Mouse (Mus musculus): ENCODE data around the gene Col15a1. TPM values are rescaled to one million over a fixed set of nuclear protein-coding genes. Genes with fewer than 3 reads are reported as not detected.
A peak's percentile ranks its signal among the peaks of the same experiment; 100 is the strongest.

Col15a1 gene
- polyA plus RNA-seq, 1 experiment = 37.1 TPM

DNA sequence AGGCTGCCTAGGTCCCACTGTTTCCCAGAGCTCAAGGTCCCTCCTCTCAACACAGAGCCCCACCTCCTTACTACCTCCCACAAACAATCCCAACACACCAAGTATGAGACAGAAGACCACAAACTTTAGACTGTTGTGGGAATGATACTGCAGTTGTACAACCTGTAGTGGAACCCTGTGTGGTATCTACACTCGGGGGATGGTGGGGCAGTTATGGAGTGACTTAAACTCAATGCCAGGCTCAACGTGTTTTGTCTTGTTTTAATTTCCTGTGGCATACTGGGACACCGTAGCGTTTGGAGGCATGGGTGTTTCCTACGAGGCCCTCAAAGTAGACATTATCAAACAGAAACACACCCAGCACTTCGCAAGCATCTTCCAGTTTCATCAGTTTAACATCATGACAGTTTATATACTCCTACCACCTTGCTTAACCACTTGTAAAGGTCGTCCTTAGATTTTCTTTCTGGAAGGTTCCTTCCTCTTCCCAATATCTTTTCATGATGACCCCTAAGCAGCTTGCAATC, 86.6 kb downstream of the Col15a1 start:
- H3K4me3 ChIP-seq (ENCODE audit: control insufficient read depth, insufficient read depth, low read length) = no peak overlapping the region

DNA sequence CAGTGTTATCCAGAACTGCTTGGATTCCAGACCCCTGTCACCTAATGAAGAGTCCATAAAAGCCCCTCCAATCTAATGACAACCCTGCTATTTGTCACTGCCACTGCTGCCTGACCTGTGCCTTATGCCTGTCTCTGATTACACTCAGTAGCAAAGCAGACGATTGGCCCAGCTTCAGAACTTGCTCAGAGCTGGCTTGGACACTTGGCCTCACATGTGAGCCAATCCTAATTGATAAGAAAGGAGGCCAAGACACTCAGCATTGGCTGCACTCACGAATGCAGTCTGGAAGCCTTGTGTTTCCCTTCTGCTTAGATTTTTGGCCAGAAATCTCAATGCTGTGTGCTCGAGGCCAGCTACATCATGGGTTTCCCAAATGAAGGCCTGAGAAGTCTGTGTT, 87.6 kb downstream of the Col15a1 start:
- Histone ChIP-seq H3K36me3 (ENCODE audit: control insufficient read depth, insufficient read depth, low read length) (no peaks in the 10 kb centered on the region), H3K4me3 (ENCODE audit: control insufficient read depth, insufficient read depth, low read length) (no peak overlapping the region), H3K4me1 (replicated peaks; ENCODE audit: control insufficient read depth, insufficient read depth, low read length) (peaks cover 38% of the 10 kb centered on the region), H3K27ac (ENCODE audit: control insufficient read depth, insufficient read depth, low read length) (no peak overlapping the region), H3K27me3 (ENCODE audit: control insufficient read depth, insufficient read depth, low read length) (no peaks in the 10 kb centered on the region)
- no peak for DNase-seq
- WGBS = 92% methylated on average over 3 of the region's 3 CpGs
- TF ChIP-seq CTCF (IDR thresholded peaks at IDR 0.05; ENCODE audit: borderline replicate concordance, control insufficient read depth, extremely low read depth, insufficient read depth, low read length, poor library complexity) = no peak
- TF ChIP-seq POLR2A (IDR thresholded peaks at IDR 0.05; ENCODE audit: control insufficient read depth, extremely low read depth, insufficient read depth, low read length, poor library complexity) = no peak

More for the DNA sequence above, 86.6 kb downstream of the Col15a1 start:
- no peaks in the 10 kb centered on the region for H3K27me3 ChIP-seq (ENCODE audit: control insufficient read depth, insufficient read depth, low read length)
- peaks cover 45% of the 10 kb centered on the region for H3K4me1 ChIP-seq (replicated peaks; ENCODE audit: control insufficient read depth, insufficient read depth, low read length)
- no peaks in the 10 kb centered on the region for H3K36me3 ChIP-seq (ENCODE audit: control insufficient read depth, insufficient read depth, low read length)
- DNase-seq = no peak
- 49% methylated on average over 7 of the region's 7 CpGs for WGBS
- no peak overlapping the region for H3K27ac ChIP-seq (ENCODE audit: control insufficient read depth, insufficient read depth, low read length)
- TF ChIP-seq CTCF (IDR thresholded peaks at IDR 0.05; ENCODE audit: borderline replicate concordance, control insufficient read depth, extremely low read depth, insufficient read depth, low read length, poor library complexity) (no peak), POLR2A (IDR thresholded peaks at IDR 0.05; ENCODE audit: control insufficient read depth, extremely low read depth, insufficient read depth, low read length, poor library complexity) (no peak)

DNA sequence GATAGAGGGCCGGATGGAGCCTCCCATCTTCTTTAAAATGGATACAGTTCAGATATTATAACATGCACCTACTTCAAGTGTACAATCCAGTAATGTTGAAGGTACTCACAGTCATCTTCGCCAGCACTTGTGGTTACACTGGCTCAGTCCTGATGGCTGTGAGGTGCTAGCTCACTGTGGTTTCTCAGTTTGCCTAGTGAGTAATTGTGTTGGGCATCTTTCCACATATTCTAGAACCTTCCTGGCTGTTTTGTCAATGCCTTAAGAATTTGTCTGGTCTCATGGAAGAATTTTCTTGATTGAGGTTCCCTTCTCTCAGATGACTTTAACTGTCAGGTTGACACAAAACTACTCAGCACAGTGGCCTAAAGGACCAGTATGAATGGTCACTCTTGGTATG, 92.7 kb downstream of the Col15a1 start:
- 91% methylated on average over 2 of the region's 2 CpGs for WGBS
- DNase-seq = no peak

DNA sequence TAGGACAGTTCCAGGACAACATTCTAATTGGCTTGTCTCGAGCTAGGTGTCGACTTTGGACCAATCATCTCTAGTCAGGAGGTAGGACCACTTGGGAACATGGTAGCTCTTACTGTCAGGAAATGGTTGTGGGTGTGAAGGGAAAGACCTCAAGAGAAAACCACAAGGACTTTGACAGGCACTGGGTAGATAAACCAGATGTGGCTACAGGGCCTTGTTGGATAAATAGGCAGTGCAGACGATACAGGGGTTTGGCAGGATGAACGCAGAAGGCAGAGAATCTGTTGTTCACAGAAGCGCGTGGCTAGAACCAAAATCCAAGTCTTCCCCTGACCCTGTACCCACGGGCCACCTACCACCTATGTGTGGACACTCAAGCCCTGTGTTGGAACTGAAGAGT, 94.6 kb downstream of the Col15a1 start:
- no peak for DNase-seq
- H3K4me3 ChIP-seq (ENCODE audit: control insufficient read depth, insufficient read depth, low read length) = no peak overlapping the region

More for the DNA sequence above, 92.7 kb downstream of the Col15a1 start:
- Histone ChIP-seq H3K27me3 (ENCODE audit: control insufficient read depth, insufficient read depth, low read length) (no peaks in the 10 kb centered on the region), H3K4me1 (replicated peaks; ENCODE audit: control insufficient read depth, insufficient read depth, low read length) (peaks cover 22% of the 10 kb centered on the region), H3K36me3 (ENCODE audit: control insufficient read depth, insufficient read depth, low read length) (no peaks in the 10 kb centered on the region), H3K27ac (ENCODE audit: control insufficient read depth, insufficient read depth, low read length) (no peak overlapping the region), H3K4me3 (ENCODE audit: control insufficient read depth, insufficient read depth, low read length) (no peak overlapping the region)
- TF ChIP-seq CTCF (IDR thresholded peaks at IDR 0.05; ENCODE audit: borderline replicate concordance, control insufficient read depth, extremely low read depth, insufficient read depth, low read length, poor library complexity) = no peak

DNA sequence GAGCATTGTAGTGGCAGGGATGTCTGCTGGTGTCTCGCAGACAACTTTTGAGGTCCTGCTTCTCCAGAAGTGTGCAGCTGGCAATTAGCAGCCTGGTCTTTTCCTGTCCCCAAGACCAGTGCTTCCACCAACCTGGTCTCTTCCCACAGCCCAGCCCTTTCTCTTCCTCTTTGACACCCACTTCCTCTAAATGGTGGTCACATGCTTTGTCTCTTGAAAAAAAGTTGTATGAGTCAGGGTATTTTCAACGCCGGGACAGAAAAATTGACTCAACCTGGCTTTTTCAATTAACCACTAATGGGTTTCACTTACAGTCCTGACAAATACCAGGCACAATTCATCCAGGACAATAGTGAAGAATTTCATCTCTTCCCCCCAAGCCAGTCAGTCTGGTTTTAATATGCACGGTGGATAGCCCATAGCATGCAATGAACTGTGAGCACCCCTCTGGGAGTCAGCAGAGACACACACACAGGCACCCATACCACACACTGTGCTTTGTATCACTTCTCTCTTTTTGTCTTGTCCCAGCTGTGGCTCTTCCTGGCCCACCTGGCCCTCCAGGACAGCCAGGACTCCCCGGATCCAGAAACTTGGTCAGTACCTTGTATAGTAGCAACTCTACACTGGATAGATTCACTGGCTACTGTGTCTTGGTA, 95.5 kb downstream of the Col15a1 start:
- H3K4me3 ChIP-seq (ENCODE audit: control insufficient read depth, insufficient read depth, low read length) = no peak overlapping the region
- no peak for DNase-seq
- no peaks in the 10 kb centered on the region for H3K36me3 ChIP-seq (ENCODE audit: control insufficient read depth, insufficient read depth, low read length)
- H3K27ac ChIP-seq (ENCODE audit: control insufficient read depth, insufficient read depth, low read length) = peak overlapping the region; percentile 55
- TF ChIP-seq POLR2A (IDR thresholded peaks at IDR 0.05; ENCODE audit: control insufficient read depth, extremely low read depth, insufficient read depth, low read length, poor library complexity) (no peak), CTCF (IDR thresholded peaks at IDR 0.05; ENCODE audit: borderline replicate concordance, control insufficient read depth, extremely low read depth, insufficient read depth, low read length, poor library complexity) (no peak)
- peaks cover 34% of the 10 kb centered on the region for H3K4me1 ChIP-seq (replicated peaks; ENCODE audit: control insufficient read depth, insufficient read depth, low read length)
- H3K27me3 ChIP-seq (ENCODE audit: control insufficient read depth, insufficient read depth, low read length) = no peaks in the 10 kb centered on the region
- WGBS = 10% methylated on average over 5 of the region's 5 CpGs

More for the DNA sequence above, 94.6 kb downstream of the Col15a1 start:
- TF ChIP-seq CTCF (IDR thresholded peaks at IDR 0.05; ENCODE audit: borderline replicate concordance, control insufficient read depth, extremely low read depth, insufficient read depth, low read length, poor library complexity) (no peak), POLR2A (IDR thresholded peaks at IDR 0.05; ENCODE audit: control insufficient read depth, extremely low read depth, insufficient read depth, low read length, poor library complexity) (no peak)
- Histone ChIP-seq H3K36me3 (ENCODE audit: control insufficient read depth, insufficient read depth, low read length) (no peaks in the 10 kb centered on the region), H3K4me1 (replicated peaks; ENCODE audit: control insufficient read depth, insufficient read depth, low read length) (peaks cover 29% of the 10 kb centered on the region), H3K27ac (ENCODE audit: control insufficient read depth, insufficient read depth, low read length) (peak overlapping the region; percentile 41), H3K27me3 (ENCODE audit: control insufficient read depth, insufficient read depth, low read length) (no peaks in the 10 kb centered on the region)
- 8% methylated on average over 7 of the region's 7 CpGs for WGBS

DNA sequence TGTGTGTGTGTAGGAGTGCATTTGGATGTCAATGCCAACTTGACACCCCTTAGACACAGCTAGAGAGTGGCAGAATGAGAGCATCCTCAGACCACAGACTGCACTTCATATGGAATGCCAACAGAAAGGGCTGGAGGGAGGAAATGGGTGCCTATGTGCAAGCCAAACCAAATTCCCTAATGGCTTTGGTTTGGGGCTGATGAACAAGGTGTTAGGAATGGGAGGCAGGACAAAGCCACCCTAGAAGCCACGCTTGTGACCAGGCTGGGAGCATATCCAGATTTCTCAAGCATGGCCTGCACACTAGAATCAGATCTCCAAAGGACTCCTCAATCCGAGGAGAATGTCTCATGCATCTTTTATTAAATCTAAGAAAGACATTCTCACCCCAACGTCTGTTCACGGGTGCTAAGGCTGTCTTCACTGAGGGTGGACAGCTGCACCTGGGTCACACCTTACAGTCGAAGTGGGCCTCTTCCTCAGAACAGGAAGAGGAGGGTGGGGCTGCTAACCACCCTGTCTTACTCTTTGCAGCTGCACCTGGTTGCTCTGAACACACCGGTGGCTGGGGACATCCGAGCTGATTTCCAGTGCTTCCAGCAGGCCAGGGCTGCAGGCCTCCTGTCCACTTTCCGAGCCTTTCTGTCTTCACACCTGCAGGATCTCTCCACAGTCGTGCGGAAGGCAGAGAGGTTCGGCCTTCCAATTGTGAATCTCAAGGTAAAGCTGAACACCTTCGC, 102.1 kb downstream of the Col15a1 start:
- 36% methylated on average over 12 of the region's 12 CpGs for WGBS
- TF ChIP-seq POLR2A (IDR thresholded peaks at IDR 0.05; ENCODE audit: control insufficient read depth, extremely low read depth, insufficient read depth, low read length, poor library complexity) (no peak), CTCF (IDR thresholded peaks at IDR 0.05; ENCODE audit: borderline replicate concordance, control insufficient read depth, extremely low read depth, insufficient read depth, low read length, poor library complexity) (no peak)
- peak; percentile 65 for DNase-seq
- peak overlapping the region; percentile 71 for H3K27ac ChIP-seq (ENCODE audit: control insufficient read depth, insufficient read depth, low read length)
- no peaks in the 10 kb centered on the region for H3K27me3 ChIP-seq (ENCODE audit: control insufficient read depth, insufficient read depth, low read length)
- no peak overlapping the region for H3K4me3 ChIP-seq (ENCODE audit: control insufficient read depth, insufficient read depth, low read length)
- H3K36me3 ChIP-seq (ENCODE audit: control insufficient read depth, insufficient read depth, low read length) = no peaks in the 10 kb centered on the region
- H3K4me1 ChIP-seq (replicated peaks; ENCODE audit: control insufficient read depth, insufficient read depth, low read length) = peaks cover 59% of the 10 kb centered on the region
